Mouse (Mus musculus) heart, embryonic 12.5 days (tissue): Measurements from ENCODE around the gene Slc26a11. TPM values are rescaled to one million over a fixed set of nuclear protein-coding genes. Genes with fewer than 3 reads are reported as not detected.
"Not testable (repeated sequence)": the region's sequence is repeated elsewhere in the genome, so short reads cannot be mapped to it uniquely, and the experiment has no call there.

Experiments used
- ATAC-seq: fragments of 200-750 bp; cut with Nextera tagmentation; 2 replicates; pipeline ENCODE4 v1.8.0; 2017; ENCODE audit warnings: moderate TSS enrichment, moderate library complexity; ENCODE audit not compliant: insufficient number of reproducible peaks, low FRiP score
- H3K27ac ChIP-seq: fragments of 300-500 bp; sonication (generic); 2 replicates; pipeline ENCODE4 v1.5.1; 2016; ENCODE audit warnings: mild to moderate bottlenecking, moderate library complexity; ENCODE audit not compliant: poor library complexity, severe bottlenecking
- H3K27me3 ChIP-seq: fragments of 300-500 bp; sonication (generic); replicated peaks from 2 replicates; pipeline ENCODE4 v1.6.1; 2016; ENCODE audit warnings: mild to moderate bottlenecking, moderate library complexity
- H3K36me3 ChIP-seq: fragments of 300-500 bp; sonication (generic); 2 replicates; pipeline ENCODE4 v1.6.1; 2016; ENCODE audit warnings: mild to moderate bottlenecking, moderate library complexity
- H3K4me1 ChIP-seq: fragments of 300-500 bp; sonication (generic); replicated peaks from 2 replicates; pipeline ENCODE4 v1.6.1; 2016; ENCODE audit warnings: mild to moderate bottlenecking
- H3K4me2 ChIP-seq: fragments of 300-500 bp; sonication (generic); 2 replicates; pipeline ENCODE4 v1.6.1; 2016; ENCODE audit warnings: mild to moderate bottlenecking, moderate library complexity
- H3K4me3 ChIP-seq: fragments of 300-500 bp; sonication (generic); 2 replicates; pipeline ENCODE4 v1.5.1; 2016; ENCODE audit warnings: mild to moderate bottlenecking
- H3K9ac ChIP-seq: fragments of 300-500 bp; sonication (generic); 2 replicates; pipeline ENCODE4 v1.6.1; 2016; ENCODE audit warnings: mild to moderate bottlenecking, moderate library complexity
- H3K9me3 ChIP-seq: fragments of 300-500 bp; sonication (generic); replicated peaks from 2 replicates; pipeline ENCODE4 v1.6.1; 2016; ENCODE audit warnings: mild to moderate bottlenecking, moderate library complexity
- WGBS: fragments of 180-500 bp; shearing (Covaris S2); methylation state at CpG from one replicate; pipeline ENCODE4 v1.1.7; 2016; 5-methylcytosine and 5-hydroxymethylcytosine counted together
- polyA plus RNA-seq: library from polyadenylated mRNA; unstranded; fragments of >200 nt; fragmentation: Nextera tagmentation; extraction: Ambion mirVana; gene quantifications from 2 replicates; pipeline ENCODE4 v1.2.1, GENCODE M21; 2016

The Slc26a11 gene
- polyA plus RNA-seq, 1 experiment from 2014 or later = 10.8 TPM

DNA sequence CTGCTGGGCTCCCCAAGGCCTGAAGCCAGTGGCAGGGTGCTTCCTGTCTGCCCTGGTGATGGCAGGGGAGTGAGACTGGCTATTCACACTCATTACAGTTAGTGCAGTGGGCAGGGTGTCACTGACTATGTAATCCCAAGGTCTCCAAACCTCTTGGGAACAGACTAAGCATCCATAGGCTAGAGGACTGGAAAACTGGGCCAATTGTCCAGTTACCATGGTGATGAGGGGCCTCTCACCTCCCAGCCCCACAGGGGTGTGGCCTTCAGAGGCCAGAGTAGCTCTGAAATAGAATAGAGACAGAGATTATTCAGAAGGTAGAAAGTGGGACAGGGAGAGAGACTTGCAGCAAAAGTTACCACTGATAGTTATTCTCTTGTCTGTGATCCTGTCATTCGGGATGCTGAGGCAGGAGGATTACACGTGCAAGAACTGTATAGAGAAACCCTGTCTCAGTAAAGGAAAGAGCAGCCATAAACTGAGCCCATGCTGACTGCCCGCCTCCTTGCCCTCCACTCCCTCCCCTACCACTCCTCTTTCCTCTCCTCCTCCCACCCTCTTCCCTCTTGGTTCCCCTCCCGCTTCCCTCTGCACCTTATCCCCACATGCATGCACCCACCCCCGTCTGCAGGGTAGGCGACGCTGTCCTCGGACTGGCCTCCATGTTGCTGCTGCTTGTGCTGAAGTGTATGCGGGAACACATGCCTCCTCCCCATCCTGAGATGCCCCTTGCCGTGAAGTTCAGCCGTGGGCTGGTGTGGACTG is 7.6 kb downstream of the Slc26a11 start:
- ATAC-seq = no peak
- Histone ChIP-seq H3K4me2 (peak overlapping the region; percentile 1; the same call in 1 of the 2 replicates), H3K27me3 (no peaks in the 10 kb centered on the region), H3K27ac (no peak overlapping the region), H3K4me1 (peaks cover 8% of the 10 kb centered on the region; the same call in 1 of the 2 replicates), H3K9ac (peak overlapping the region; percentile 51; the same call in 1 of the 2 replicates), H3K36me3 (peaks cover 55% of the 10 kb centered on the region), H3K9me3 (no peaks in the 10 kb centered on the region; the same call in 1 of the 2 replicates), H3K4me3 (no peak overlapping the region)
- WGBS = 40% methylated on average over 11 of the region's 11 CpGs

DNA sequence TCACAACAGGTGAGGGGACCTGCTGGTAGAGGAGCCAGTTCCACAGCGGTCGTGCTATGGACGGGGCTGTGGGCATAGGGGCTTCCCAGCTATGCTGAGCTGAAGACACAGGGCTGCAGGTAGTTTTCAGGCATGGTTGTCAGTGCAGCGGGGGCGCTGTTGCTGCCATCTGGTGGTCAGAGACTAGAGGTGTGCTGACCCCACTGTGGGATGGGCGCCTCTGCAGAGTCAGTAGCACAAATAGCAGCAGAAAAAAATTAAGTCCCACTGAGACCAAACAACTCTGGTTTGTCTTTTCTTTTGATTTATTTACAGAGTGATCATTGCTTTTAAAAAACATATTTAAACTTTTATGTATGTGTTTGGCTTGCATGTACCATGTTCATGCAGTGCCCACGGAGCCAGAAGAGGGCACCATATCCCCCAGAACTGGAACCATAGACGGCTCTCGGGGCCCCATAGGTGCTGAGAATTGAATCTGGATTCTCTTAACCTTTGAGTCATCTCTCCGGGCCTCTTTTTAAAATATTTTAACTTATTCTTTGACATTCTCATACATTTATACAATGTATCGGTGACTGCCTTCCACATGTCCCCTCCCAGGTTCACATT is 8.3 kb downstream of the Slc26a11 start:
- Histone ChIP-seq H3K4me3 (no peak overlapping the region), H3K9me3 (no peaks in the 10 kb centered on the region; the same call in 1 of the 2 replicates), H3K4me1 (peaks cover 8% of the 10 kb centered on the region; the same call in 1 of the 2 replicates), H3K27ac (no peak overlapping the region), H3K9ac (no peak overlapping the region), H3K27me3 (no peaks in the 10 kb centered on the region), H3K36me3 (peaks cover 53% of the 10 kb centered on the region), H3K4me2 (peak overlapping the region; percentile 1; the same call in 1 of the 2 replicates)
- 35% methylated on average over 11 of the region's 11 CpGs for WGBS
- ATAC-seq = peak; percentile 66; the same call in 1 of the 2 replicates

DNA sequence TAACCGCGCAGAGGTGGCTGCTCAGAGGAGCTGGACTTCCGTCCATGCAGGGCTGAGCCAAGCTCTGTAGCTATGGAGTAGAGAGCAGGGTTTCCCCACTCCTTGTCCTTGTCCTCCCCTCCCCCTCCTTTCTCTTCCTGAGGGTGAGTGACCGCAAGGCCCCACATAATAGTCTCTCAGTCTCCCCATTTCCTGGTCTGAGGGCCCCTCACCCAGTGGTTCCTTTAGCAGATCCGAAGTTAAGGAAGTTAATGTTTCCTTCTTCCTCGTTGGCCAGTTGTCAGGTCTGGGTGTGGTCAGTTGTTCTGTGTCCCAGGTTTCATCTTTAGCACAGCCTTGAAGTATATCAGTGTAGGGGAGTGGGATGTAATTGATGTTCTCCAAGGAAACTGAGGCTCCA is 20.1 kb downstream of the Slc26a11 start:
- no peak overlapping the region for H3K4me2 ChIP-seq
- H3K27ac ChIP-seq = no peak overlapping the region
- peaks cover 38% of the 10 kb centered on the region for H3K36me3 ChIP-seq
- H3K9ac ChIP-seq = no peak overlapping the region
- H3K4me3 ChIP-seq = no peak overlapping the region
- no peaks in the 10 kb centered on the region for H3K9me3 ChIP-seq
- no peaks in the 10 kb centered on the region for H3K27me3 ChIP-seq
- no peak for ATAC-seq
- 0 out of 2 replicates have a peak, but pooled peaks cover 6% of the 10 kb centered on the region for H3K4me1 ChIP-seq
- 66% methylated on average over 6 of the region's 6 CpGs for WGBS

DNA sequence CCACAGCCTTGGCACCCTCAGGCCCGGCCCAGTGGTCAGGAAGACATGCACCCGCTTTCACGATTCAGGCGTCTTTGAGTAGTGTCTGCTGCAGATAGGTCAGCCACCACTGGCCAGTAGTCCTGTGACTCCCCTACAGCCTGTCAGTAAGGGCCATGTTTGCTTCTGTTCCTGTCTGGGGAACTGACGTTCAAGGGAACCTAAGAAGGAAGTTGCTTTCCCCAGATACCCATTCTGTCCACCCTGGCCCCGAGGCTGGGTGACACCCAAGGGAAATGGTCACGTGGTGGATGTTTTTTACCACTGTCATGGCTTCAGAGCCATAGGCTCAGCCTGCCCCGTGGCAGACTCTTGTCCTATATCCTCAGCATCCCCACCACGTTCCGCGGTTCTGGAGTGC is 22.0 kb downstream of the Slc26a11 start:
- Histone ChIP-seq H3K27me3 (no peaks in the 10 kb centered on the region), H3K9me3 (no peaks in the 10 kb centered on the region), H3K4me2 (no peak overlapping the region), H3K27ac (no peak overlapping the region), H3K4me3 (no peak overlapping the region), H3K4me1 (peaks cover 19% of the 10 kb centered on the region), H3K36me3 (peaks cover 38% of the 10 kb centered on the region), H3K9ac (no peak overlapping the region)
- ATAC-seq = no peak
- whole genome bisulfite sequencing = 92% methylated on average over 11 of the region's 11 CpGs

DNA sequence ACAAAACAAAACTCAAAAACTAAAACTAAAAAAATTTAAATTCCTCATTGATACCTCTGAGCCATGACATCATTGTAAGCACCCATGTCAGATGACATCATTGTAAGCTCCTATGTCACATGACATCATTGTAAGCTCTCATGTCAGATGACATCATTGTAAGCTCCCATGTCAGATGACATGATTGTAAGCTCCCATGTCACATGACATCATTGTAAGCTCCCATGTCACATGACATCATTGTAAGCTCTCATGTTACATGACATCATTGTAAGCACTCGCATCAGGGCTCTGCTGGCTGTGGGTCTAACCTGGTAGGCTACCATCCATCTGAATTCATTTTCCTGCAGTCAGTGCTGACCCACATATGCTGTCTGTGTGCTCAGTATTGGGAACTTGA is 23.2 kb downstream of the Slc26a11 start:
- Histone ChIP-seq H3K36me3 (peaks cover 38% of the 10 kb centered on the region), H3K9me3 (no peaks in the 10 kb centered on the region), H3K4me2 (no peak overlapping the region), H3K4me3 (no peak overlapping the region), H3K9ac (no peak overlapping the region), H3K27me3 (no peaks in the 10 kb centered on the region), H3K27ac (no peak overlapping the region), H3K4me1 (peaks cover 21% of the 10 kb centered on the region)
- no peak for ATAC-seq
- 89% methylated on average over 1 of the region's 1 CpGs for WGBS

DNA sequence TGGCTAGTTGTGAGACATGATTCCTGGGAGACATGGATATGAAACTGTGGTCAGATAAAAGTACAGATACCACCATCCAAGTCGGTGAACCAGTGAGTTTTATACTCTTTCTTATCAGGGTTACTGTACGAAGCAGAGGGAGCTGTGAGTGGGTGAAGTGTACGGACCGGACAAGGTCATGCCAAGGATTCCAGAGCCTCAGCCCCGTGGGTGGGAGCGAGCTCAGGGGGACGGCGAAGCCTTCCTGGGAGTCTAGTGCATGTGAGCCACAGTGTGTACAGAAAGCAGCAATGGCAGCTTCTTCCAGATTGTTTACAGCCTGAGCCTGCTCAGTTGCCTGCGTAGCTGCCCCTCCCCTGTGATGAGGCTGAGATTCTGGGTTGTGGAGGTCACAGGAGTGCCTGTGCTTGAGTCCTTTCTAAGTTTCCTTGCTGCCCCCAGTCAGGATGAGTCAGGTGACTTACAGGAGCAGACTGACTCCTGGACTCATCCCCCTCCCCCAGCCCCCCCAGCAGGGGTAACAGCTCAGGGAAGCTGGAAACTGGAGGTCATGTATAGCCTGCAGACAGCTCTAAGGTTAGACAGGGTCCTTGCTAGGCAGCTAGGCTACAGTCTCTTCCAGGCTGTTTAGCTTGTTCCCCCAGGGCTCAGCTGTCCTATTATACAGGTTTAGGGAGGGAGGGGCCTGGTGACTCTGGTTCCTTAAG is 26.4 kb downstream of the Slc26a11 start:
- H3K27me3 ChIP-seq = no peaks in the 10 kb centered on the region
- peak overlapping the region; percentile 65 for H3K27ac ChIP-seq
- no peak overlapping the region for H3K4me3 ChIP-seq
- 36% methylated on average over 9 of the region's 9 CpGs for WGBS
- no peak for ATAC-seq
- peaks cover 20% of the 10 kb centered on the region for H3K4me1 ChIP-seq
- H3K4me2 ChIP-seq = no peak overlapping the region
- peak overlapping the region; percentile 39; the same call in 1 of the 2 replicates for H3K9ac ChIP-seq
- no peaks in the 10 kb centered on the region for H3K9me3 ChIP-seq
- H3K36me3 ChIP-seq = peaks cover 35% of the 10 kb centered on the region

DNA sequence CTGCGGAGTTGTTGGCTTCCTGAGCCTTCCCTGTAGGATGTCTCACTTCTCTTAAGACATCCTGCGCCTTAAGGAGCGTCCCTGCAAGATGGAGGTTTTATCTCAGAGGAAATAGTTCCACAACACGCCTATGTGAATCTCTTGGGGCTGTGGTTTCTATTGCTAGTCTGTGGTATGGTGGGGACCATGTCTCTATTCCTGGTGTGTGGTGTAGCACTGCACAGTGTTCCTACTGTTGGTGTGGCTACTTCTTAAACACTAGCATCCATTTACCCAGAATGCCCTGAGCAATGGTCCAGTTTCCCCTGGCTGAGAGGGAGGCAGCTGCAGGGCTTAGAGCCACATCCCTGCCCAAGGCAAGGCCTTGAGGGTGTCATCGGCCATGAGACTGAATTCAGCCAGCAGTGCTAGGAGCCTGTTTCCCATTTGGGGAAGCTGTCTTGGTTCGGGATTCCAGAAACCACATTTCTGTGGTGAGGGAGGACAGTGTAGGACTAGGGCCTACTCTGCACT is 27.0 kb downstream of the Slc26a11 start:
- no peak overlapping the region for H3K4me2 ChIP-seq
- peak overlapping the region; percentile 39; the same call in 1 of the 2 replicates for H3K9ac ChIP-seq
- peaks cover 26% of the 10 kb centered on the region for H3K4me1 ChIP-seq
- H3K9me3 ChIP-seq = no peaks in the 10 kb centered on the region
- no peak overlapping the region for H3K4me3 ChIP-seq
- H3K27me3 ChIP-seq = no peaks in the 10 kb centered on the region
- peaks cover 29% of the 10 kb centered on the region for H3K36me3 ChIP-seq
- WGBS = 68% methylated on average over 6 of the region's 6 CpGs
- H3K27ac ChIP-seq = peak overlapping the region; percentile 65
- ATAC-seq = no peak

DNA sequence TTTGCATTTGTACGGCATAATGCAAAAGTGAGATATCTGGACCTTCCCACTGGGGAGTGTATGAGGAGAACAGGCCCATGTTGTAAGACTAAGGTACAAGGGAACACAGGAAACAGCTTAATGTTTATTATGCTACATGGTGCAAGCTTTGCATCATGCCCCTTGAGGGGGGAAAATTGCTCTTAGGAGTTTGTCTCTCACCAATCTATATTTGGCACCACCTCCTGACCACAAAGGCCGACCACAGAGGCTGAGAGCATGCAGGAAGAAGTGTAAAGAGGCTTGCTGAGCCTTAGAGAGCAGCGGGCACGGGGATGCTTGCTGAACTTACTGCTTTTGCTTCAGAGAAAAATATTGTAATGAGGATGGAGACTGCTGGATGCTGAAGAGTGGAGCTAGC is 29.5 kb downstream of the Slc26a11 start:
- ATAC-seq = no peak
- peaks cover 6% of the 10 kb centered on the region for H3K36me3 ChIP-seq
- H3K4me2 ChIP-seq = no peak overlapping the region
- H3K4me3 ChIP-seq = no peak overlapping the region
- no peaks in the 10 kb centered on the region for H3K9me3 ChIP-seq
- peaks cover 4% of the 10 kb centered on the region; the same call in 1 of the 2 replicates for H3K27me3 ChIP-seq
- WGBS = 35% methylated on average over 4 of the region's 4 CpGs
- peak overlapping the region; percentile 31; the same call in 1 of the 2 replicates for H3K27ac ChIP-seq
- H3K4me1 ChIP-seq = peaks cover 41% of the 10 kb centered on the region
- no peak overlapping the region for H3K9ac ChIP-seq

DNA sequence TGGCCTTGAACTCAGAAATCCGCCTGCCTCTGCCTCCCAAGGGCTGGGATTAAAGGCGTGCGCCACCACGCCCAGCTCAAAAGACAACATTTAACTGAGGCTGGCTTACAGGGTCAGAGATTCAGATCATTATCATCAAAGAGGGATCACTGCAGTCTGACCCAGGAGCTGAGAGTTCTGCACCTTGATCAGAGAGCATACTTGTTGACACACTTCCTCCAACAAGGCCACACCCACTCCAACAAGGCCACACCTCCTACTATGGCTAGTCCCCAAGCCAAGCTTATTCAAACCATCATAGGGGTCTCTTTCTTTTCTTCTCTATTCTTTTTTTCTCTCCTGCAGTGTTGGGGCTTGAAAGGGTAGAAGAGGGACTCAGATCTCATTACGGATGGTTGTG is 30.9 kb downstream of the Slc26a11 start:
- H3K36me3 ChIP-seq = no peaks in the 10 kb centered on the region
- no peak overlapping the region for H3K27ac ChIP-seq
- ATAC-seq = no peak
- WGBS = 91% methylated on average over 5 of the region's 5 CpGs
- no peaks in the 10 kb centered on the region for H3K9me3 ChIP-seq
- H3K4me3 ChIP-seq = no peak overlapping the region
- no peak overlapping the region for H3K9ac ChIP-seq
- peaks cover 4% of the 10 kb centered on the region; the same call in 1 of the 2 replicates for H3K27me3 ChIP-seq
- peaks cover 45% of the 10 kb centered on the region for H3K4me1 ChIP-seq
- no peak overlapping the region for H3K4me2 ChIP-seq

DNA sequence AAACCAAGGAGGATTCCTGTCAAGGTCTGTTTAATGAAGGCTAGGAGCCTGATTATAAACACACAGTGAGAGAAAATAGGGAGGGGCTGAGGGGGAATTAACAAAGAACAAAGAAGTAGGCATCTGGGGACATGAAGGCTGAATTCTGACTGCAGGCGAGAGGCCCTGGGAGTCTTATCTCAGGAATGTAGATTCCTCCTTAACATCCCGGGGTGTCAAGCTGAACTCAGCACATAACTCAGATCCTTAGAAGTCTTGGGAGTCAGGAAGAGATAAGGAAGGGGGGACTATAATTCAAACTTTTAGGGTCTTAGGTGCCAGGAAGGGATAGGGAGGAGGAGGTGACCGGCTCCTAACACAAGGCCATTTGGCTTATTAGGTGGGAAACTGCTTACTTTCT is 31.9 kb downstream of the Slc26a11 start:
- Histone ChIP-seq H3K4me1 (peaks cover 44% of the 10 kb centered on the region), H3K27ac (peak overlapping the region; percentile 70)
- not testable (repeated sequence) for H3K27me3 ChIP-seq, H3K36me3 ChIP-seq, ATAC-seq, H3K9me3 ChIP-seq, H3K9ac ChIP-seq, H3K4me3 ChIP-seq, H3K4me2 ChIP-seq
- 2% methylated on average over 3 of the region's 3 CpGs for WGBS

DNA sequence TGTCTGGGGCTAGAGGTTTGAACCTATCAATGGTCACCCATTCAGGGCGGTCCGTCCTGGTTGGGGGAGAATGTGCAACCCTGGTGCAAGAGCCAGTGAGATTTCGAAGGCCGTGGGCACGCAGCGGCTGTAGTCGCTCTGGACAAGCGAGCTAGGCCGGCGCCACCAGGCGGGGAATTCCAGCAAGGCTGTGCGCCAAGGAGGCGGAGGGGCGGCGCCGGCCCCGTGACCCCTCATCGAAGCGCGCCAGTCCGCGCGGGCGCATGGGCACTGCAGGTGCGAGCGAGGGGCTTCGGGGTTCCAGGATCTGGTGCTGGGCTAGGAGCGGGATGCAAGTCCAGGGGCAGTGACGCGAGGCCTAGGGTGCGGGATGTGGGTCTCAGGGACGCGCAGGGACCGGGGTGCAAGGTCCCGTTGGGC is 34.5 kb downstream of the Slc26a11 start:
- under 1% methylated on average over 35 of the region's 35 CpGs for WGBS
- Histone ChIP-seq H3K4me1 (peaks cover 54% of the 10 kb centered on the region), H3K27me3 (peaks cover 13% of the 10 kb centered on the region), H3K9ac (peak overlapping the region; percentile 87), H3K4me3 (peak overlapping the region; percentile 69), H3K9me3 (no peaks in the 10 kb centered on the region), H3K4me2 (peak overlapping the region; percentile 83), H3K36me3 (no peaks in the 10 kb centered on the region), H3K27ac (peak overlapping the region; percentile 91)
- ATAC-seq = peak; percentile 64
